Mouse (Mus musculus) stomach, embryonic 16.5 days (tissue): ENCODE results near the gene Cldn14. TPM values are rescaled to one million over a fixed set of nuclear protein-coding genes. Genes with fewer than 3 reads are reported as not detected.

ENCODE experiments used
- ATAC-seq: fragments of 200-750 bp; cut with Nextera tagmentation; 2 replicates; pipeline ENCODE4 v1.8.0; 2017; ENCODE audit warnings: moderate number of reproducible peaks, moderate TSS enrichment; ENCODE audit not compliant: insufficient read depth, low FRiP score
- H3K27ac ChIP-seq: fragments of 300-500 bp; sonication (generic); 2 replicates; pipeline ENCODE4 v1.5.1; 2014; ENCODE audit warnings: low read length
- H3K27me3 ChIP-seq: fragments of 300-500 bp; sonication (generic); 2 replicates; pipeline ENCODE4 v1.6.1; 2014; ENCODE audit warnings: low read length, control low read depth, mixed read lengths; ENCODE audit not compliant: control insufficient read depth, insufficient read depth
- H3K36me3 ChIP-seq: fragments of 300-500 bp; sonication (generic); 2 replicates; pipeline ENCODE4 v1.6.1; 2014; ENCODE audit warnings: low read length; ENCODE audit not compliant: control insufficient read depth, insufficient read depth
- H3K4me1 ChIP-seq: fragments of 300-500 bp; sonication (generic); 2 replicates; pipeline ENCODE4 v1.6.1; 2014; ENCODE audit warnings: low read length, control low read depth, mixed read lengths; ENCODE audit not compliant: control insufficient read depth, insufficient read depth
- H3K4me2 ChIP-seq: fragments of 300-500 bp; sonication (generic); 2 replicates; pipeline ENCODE4 v1.6.1; 2014; ENCODE audit warnings: low read depth, low read length, mixed read lengths
- H3K4me3 ChIP-seq: fragments of 300-500 bp; sonication (generic); replicated peaks from 2 replicates; pipeline ENCODE4 v1.5.1; 2014; ENCODE audit warnings: mild to moderate bottlenecking, low read length
- H3K9ac ChIP-seq: fragments of 300-500 bp; sonication (generic); 2 replicates; pipeline ENCODE4 v1.6.1; 2014; ENCODE audit warnings: low read length
- H3K9me3 ChIP-seq: fragments of 300-500 bp; sonication (generic); replicated peaks from 2 replicates; pipeline ENCODE4 v1.6.1; 2016; ENCODE audit warnings: low read length, control low read depth; ENCODE audit not compliant: control insufficient read depth
- WGBS: fragments of 180-500 bp; shearing (Covaris S2); extraction: QIAGEN DNeasy Blood & Tissue Kit; methylation state at CpG from one replicate; pipeline ENCODE4 v1.1.7; 2014; 5-methylcytosine and 5-hydroxymethylcytosine counted together
- polyA plus RNA-seq: library from polyadenylated mRNA; unstranded; fragments of >200 nt; fragmentation: Nextera tagmentation; extraction: Ambion mirVana; gene quantifications from 2 replicates; pipeline ENCODE4 v1.2.1, GENCODE M21; 2015

The Cldn14 gene
- polyA plus RNA-seq, 1 experiment from 2014 or later = 0.14 TPM

GRCm38 (mm10) chr16:93932185-93933168, 76.2 kb downstream of the Cldn14 start:
- H3K4me2 ChIP-seq = no peak overlapping the region
- no peaks in the 10 kb centered on the region for H3K4me1 ChIP-seq
- peaks cover 10% of the 10 kb centered on the region for H3K27me3 ChIP-seq
- 62% methylated on average over 17 of the region's 17 CpGs for WGBS
- H3K27ac ChIP-seq = no peak overlapping the region
- H3K9me3 ChIP-seq = no peaks in the 10 kb centered on the region
- H3K9ac ChIP-seq = no peak overlapping the region
- no peaks in the 10 kb centered on the region for H3K36me3 ChIP-seq
- ATAC-seq = no peak
- no peak overlapping the region for H3K4me3 ChIP-seq

GRCm38 (mm10) chr16:93929370-93930032, 79.1 kb downstream of the Cldn14 start:
- H3K4me1 ChIP-seq = no peaks in the 10 kb centered on the region
- no peak overlapping the region for H3K4me3 ChIP-seq
- no peak overlapping the region for H3K4me2 ChIP-seq
- H3K9me3 ChIP-seq = no peaks in the 10 kb centered on the region
- peaks cover 4% of the 10 kb centered on the region for H3K27me3 ChIP-seq
- H3K36me3 ChIP-seq = no peaks in the 10 kb centered on the region
- no peak overlapping the region for H3K9ac ChIP-seq
- WGBS = 84% methylated on average over 17 of the region's 17 CpGs
- no peak for ATAC-seq
- H3K27ac ChIP-seq = no peak overlapping the region

GRCm38 (mm10) chr16:93925684-93926247, 82.9 kb downstream of the Cldn14 start:
- Histone ChIP-seq H3K4me1 (no peaks in the 10 kb centered on the region), H3K4me2 (no peak overlapping the region), H3K9me3 (no peaks in the 10 kb centered on the region), H3K9ac (no peak overlapping the region), H3K27me3 (no peaks in the 10 kb centered on the region), H3K4me3 (no peak overlapping the region), H3K27ac (no peak overlapping the region), H3K36me3 (no peaks in the 10 kb centered on the region)
- ATAC-seq = no peak
- WGBS = 77% methylated on average over 8 of the region's 8 CpGs

GRCm38 (mm10) chr16:93923788-93924187, 84.8 kb downstream of the Cldn14 start:
- Histone ChIP-seq H3K36me3 (no peaks in the 10 kb centered on the region), H3K4me1 (no peaks in the 10 kb centered on the region), H3K27me3 (no peaks in the 10 kb centered on the region), H3K4me2 (no peak overlapping the region), H3K4me3 (no peak overlapping the region), H3K9ac (no peak overlapping the region), H3K9me3 (no peaks in the 10 kb centered on the region), H3K27ac (no peak overlapping the region)
- 61% methylated on average over 7 of the region's 7 CpGs for WGBS
- no peak for ATAC-seq

DNA sequence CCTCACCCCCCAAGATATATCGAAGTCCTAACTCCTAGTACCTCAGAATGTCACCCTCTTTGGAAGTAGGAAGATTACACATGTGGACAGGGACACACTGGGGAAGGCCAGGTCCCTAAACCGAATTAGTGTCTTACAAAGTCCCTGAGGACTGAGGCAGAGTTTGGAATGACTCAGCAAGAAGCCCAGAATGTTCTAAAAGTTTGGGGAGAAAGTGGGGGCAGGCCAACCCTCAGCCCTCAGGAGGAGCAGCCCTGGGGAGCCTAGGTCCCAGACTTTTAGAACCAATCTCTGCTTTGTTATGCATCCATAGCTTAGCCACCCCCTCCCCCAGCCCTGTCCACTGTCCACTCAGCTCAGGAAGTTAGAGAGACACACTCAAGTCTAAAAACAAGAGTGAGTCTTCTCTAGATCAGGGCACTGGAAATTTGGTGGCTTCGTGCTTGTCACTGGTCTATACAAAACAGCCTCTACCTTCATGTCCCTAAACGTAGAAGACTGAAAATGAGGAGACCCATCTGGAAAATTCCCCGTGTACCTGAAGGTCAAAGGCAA, 85.7 kb downstream of the Cldn14 start:
- H3K4me1 ChIP-seq = peaks cover 3% of the 10 kb centered on the region; the same call in 1 of the 2 replicates
- no peaks in the 10 kb centered on the region for H3K27me3 ChIP-seq
- no peaks in the 10 kb centered on the region for H3K36me3 ChIP-seq
- no peak overlapping the region for H3K4me3 ChIP-seq
- H3K9me3 ChIP-seq = no peaks in the 10 kb centered on the region
- H3K4me2 ChIP-seq = no peak overlapping the region
- 77% methylated on average over 5 of the region's 5 CpGs for WGBS
- no peak overlapping the region for H3K9ac ChIP-seq
- no peak overlapping the region for H3K27ac ChIP-seq
- ATAC-seq = no peak

DNA sequence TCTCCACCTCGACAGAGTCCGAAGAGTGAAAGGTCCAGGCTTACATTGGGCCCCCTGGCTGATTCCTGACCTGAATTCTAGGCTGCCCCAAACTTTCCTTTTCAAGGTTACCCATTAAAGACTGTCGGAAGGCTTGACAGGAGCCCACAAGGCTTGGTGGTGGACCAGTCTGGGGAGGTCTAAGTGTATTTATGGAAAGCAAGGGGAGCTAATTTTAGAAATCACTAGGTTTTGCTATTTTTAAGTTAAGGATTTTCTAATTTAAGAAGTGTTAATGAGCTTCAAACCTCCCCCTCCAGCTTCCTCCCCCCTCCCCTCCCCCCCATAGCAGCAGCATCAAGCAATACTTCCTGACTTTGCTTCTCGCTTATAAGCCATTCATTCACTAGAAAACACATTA, 88.0 kb downstream of the Cldn14 start:
- no peak overlapping the region for H3K4me2 ChIP-seq
- no peaks in the 10 kb centered on the region for H3K27me3 ChIP-seq
- no peak overlapping the region for H3K4me3 ChIP-seq
- peaks cover 5% of the 10 kb centered on the region; the same call in 1 of the 2 replicates for H3K4me1 ChIP-seq
- 72% methylated on average over 4 of the region's 4 CpGs for WGBS
- ATAC-seq = no peak
- H3K36me3 ChIP-seq = no peaks in the 10 kb centered on the region
- no peaks in the 10 kb centered on the region for H3K9me3 ChIP-seq
- no peak overlapping the region for H3K9ac ChIP-seq
- no peak overlapping the region for H3K27ac ChIP-seq

DNA sequence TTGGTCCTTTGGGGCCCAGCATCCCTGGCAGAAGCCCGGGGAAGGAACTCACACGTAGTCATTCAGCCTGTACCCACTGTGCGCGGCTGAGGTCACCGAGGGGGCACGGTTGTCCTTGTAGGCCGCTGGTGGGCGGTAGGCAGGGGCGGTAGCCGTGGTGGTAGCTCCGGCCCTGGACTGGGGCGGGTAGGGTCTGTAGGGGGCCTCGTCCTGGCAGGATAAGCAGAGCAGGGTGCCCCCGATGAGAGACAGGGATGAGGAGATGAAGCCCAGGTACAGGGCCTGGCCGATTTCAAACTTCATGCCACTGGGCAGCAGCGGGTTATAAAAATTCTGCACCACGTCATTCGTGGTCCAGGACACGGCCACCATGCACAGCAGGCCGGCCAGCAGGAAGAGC, 89.4 kb downstream of the Cldn14 start:
- Histone ChIP-seq H3K4me1 (peaks cover 5% of the 10 kb centered on the region; the same call in 1 of the 2 replicates), H3K9ac (no peak overlapping the region), H3K9me3 (no peaks in the 10 kb centered on the region), H3K27ac (no peak overlapping the region), H3K27me3 (no peaks in the 10 kb centered on the region), H3K4me3 (no peak overlapping the region), H3K36me3 (no peaks in the 10 kb centered on the region), H3K4me2 (no peak overlapping the region)
- no peak for ATAC-seq
- 72% methylated on average over 20 of the region's 20 CpGs for WGBS

GRCm38 (mm10) chr16:93918679-93919060, 90.0 kb downstream of the Cldn14 start:
- no peak overlapping the region; the same call in 1 of the 2 replicates for H3K4me2 ChIP-seq

More at GRCm38 (mm10) chr16:93918679-93919060, 90.0 kb downstream of the Cldn14 start:
- Histone ChIP-seq H3K4me1 (peaks cover 5% of the 10 kb centered on the region; the same call in 1 of the 2 replicates), H3K4me3 (no peak overlapping the region), H3K36me3 (no peaks in the 10 kb centered on the region), H3K9ac (no peak overlapping the region), H3K27me3 (no peaks in the 10 kb centered on the region), H3K9me3 (no peaks in the 10 kb centered on the region), H3K27ac (no peak overlapping the region)
- ATAC-seq = no peak
- whole genome bisulfite sequencing = 55% methylated on average over 8 of the region's 8 CpGs
